Mouse (Mus musculus) heart, adult 2 months (tissue): Measurements from ENCODE around the gene Pear1.

Source experiments
- CTCF ChIP-seq: fragments of 200-600 bp; IDR thresholded peaks from 2 replicates; pipeline ENCODE4 v1.8.1; 2022; ENCODE audit warnings: antibody characterized with exemption, mild to moderate bottlenecking, moderate library complexity
- EP300 ChIP-seq: fragments of 200-500 bp; IDR thresholded peaks from 2 replicates; pipeline ENCODE4 v1.6.1; 2011; ENCODE audit warnings: low read depth, low read length, control low read depth; ENCODE audit not compliant: insufficient read depth
- POLR2A ChIP-seq: fragments of 200-500 bp; IDR thresholded peaks from 2 replicates; pipeline ENCODE4 v1.6.1; 2011; ENCODE audit warnings: mild to moderate bottlenecking, low read depth, low read length, control low read depth; ENCODE audit not compliant: insufficient read depth

- TF ChIP-seq EP300 (no peak), POLR2A (no peak), CTCF (no peak)
Observed at GRCm38 (mm10) chr3:87761408-87762375, 62.4 kb downstream of the Pear1 start.
